Mouse (Mus musculus) spleen, postnatal 4 days (tissue): ENCODE results near the gene Lrrc8d.
A peak's percentile ranks its signal among the peaks of the same experiment; 100 is the strongest.

Source experiments
- DNase-seq, 2 experiments: peaks; one replicate each; pipeline ENCODE4 v3.0.0; 2022; ENCODE audit warnings: low spot score in 2 of 2

Gene Lrrc8d

DNA sequence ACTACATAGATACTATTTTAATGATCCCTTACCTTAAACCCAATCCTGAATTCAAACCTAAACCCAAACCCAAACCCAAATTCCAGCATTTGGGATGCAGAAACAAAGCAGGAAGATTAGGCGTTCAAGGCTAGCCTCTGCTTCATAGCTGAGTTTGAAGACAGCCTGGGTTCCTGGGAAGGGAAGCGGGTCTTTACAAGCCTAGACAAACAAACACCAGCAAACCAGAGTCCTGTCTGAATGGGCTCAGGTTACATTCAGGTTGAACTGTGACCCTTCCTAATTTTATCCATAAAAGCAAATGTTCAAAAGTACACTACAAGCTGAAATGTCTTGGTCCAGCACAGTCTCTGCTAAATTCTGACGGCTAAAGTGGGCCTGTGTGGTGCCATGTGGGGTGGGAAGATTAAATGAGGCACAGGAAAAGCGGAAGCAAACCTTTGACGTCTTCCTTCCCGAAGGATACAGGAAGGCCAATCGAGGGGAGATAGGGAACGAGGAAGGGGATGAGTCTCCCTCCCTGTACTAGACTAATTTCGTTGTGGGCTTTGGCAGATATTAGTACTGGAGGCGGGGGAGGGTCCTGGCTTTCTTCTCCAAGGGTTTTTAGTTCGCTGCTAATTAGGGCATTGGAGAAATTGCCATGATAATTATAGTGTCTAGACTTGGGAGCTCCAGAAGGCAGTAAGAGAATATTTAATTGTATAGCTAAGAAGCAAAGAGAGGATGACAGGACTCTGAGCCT is 160.1 kb downstream of the Lrrc8d start:
- peak in 1 of 2 experiments; percentile 30 for DNase-seq

GRCm38 (mm10) chr5:105860461-105860835 is 160.7 kb downstream of the Lrrc8d start:
- DNase-seq: peak in 1 of 2 experiments; percentile 53

DNA sequence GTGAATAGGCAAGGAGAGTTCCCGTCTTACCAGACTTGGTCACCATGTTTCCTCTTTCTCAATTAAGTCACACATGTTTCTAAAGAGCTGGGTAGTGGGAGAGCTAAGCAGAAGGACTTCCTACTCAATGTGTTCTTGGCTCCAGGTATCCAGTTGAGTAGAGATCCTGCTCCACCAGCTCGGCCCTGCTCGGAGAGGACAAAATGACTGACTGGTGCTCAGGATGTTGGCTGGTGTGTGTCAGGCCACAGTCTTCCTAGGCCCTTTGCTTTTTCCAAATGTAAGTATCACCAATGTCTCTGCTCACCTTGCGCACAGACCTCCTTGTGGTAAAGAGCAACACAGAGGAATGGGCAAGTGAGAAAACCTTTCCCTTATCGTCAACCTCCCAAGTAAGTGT is 161.8 kb downstream of the Lrrc8d start:
- peak in 1 of 2 experiments; percentile 35 for DNase-seq

GRCm38 (mm10) chr5:105865110-105865628 is 165.4 kb downstream of the Lrrc8d start:
- DNase-seq: peak in 1 of 2 experiments; percentile 34

DNA sequence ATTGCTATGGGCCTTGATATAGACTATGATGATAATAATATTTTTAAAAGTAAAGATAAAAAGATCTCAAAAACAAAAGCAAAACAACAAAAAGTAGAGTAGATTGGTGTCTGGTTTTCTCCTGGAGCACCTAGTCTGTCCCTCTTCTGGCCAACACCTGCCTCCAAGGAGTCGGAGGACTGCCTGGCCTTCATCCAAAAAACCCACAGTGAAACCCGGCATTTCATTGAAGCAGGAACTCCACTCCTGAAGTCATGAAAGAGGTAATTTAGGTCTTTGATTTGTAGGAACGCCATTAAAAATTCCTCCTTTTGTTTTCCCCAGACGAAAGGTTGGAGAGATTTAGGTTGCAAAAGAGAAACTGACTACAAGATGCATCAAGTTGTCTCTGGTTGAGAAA is 167.7 kb downstream of the Lrrc8d start:
- no peak for DNase-seq

GRCm38 (mm10) chr5:105867841-105868447 is 168.2 kb downstream of the Lrrc8d start:
- DNase-seq: peak in 1 of 2 experiments; percentile 38

GRCm38 (mm10) chr5:105868593-105868992 is 168.8 kb downstream of the Lrrc8d start:
- peak; percentile 73 to 89 for DNase-seq

GRCm38 (mm10) chr5:105869739-105870138 is 170.0 kb downstream of the Lrrc8d start:
- DNase-seq: no peak

DNA sequence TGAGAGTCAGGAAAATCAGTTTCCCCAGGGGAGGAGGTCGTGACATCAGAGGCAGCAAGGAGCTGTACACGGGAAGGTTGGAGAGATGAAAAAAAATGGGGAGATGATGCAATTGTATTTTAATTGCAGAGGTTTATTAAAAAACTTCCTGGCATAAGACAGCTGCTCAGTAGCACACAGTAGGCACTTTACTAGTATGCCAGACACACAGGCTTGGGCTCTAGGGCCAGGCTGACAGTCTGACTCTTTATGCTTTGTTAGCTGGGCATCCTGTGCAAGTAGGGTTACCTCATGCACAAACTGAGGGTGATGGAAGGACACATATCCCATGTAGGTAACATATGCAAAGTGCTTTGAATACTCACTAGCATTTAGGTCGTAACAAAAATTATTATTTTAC is 171.4 kb downstream of the Lrrc8d start:
- DNase-seq: no peak

DNA sequence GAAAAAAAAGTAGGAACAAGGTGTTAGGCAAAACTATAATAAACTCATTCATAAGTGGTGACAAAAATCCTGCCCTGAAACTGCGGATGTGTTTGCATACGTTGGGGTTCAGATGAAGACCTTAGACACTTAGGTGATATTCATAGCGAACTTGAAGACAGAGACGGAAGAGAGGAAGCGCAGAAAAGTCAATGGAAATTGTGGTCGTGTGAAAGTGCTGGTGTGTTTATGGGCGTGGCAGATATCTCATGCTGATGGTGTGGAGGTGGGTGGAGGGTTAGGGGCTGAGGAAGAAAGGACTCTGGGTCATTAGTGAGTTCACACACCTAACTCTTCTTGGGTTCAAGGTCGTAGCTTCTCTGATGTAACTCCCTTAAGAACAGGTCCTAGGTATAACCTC is 172.4 kb downstream of the Lrrc8d start:
- DNase-seq: no peak

- no peak for DNase-seq
Measured at GRCm38 (mm10) chr5:105872916-105873315, 173.1 kb downstream of the Lrrc8d start.

- DNase-seq: no peak
Measured at GRCm38 (mm10) chr5:105873774-105874173, 174.0 kb downstream of the Lrrc8d start.

- no peak for DNase-seq
Measured at GRCm38 (mm10) chr5:105874476-105874875, 174.7 kb downstream of the Lrrc8d start.

DNA sequence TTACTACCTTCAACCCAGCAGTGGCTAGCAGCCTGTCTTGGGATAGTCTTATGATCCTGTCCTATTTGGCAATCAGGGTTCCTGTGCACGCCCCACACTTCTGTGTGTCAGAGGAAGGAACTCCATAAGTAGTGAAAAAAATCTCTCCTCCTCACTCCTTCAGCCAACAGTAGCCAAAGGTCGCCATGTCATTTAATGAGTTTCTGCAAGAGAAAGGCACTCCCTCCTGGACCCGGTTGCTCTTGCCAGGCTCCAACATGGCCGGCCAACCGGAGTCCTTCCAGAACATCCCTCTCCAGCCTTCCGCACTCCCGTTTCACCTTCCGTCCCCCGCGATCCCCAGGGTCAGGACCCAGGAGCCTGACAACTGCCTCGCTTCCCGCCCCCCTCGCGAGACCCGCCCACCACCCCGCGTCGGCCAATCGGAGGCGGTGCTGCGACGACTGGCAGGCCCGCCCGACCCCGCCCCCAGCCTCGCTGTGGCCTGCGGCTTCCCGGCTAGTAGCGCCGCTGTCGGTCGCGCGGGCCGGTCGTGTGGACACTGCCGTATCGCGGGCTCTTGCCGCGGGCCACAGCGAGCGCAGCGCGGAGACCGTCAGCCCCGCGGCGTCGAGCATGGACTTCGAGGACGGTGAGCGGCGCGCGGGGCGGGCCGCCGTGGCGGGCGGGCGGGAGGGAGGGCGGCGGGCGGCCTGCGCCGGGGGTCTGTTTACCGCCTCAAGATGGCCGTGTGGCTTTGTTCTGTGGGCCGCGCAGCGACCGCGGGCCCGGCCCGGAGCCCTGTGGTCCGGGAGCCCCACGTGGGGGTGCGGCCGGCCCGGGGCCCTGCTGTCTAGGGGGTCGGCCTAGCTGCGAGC is 176.5 kb downstream of the Lrrc8d start, which contains the start of gene Zfp326:
Gene Zfp326, plus strand, starts transcription at position 498 of the 857 bp plus-strand sequence.
- DNase-seq: peak; percentile 89 to 95

- peak; percentile 23 to 70 for DNase-seq
Measured at GRCm38 (mm10) chr5:105876925-105877774, 177.4 kb downstream of the Lrrc8d start.
